Mouse (Mus musculus) heart, embryonic 13.5 days (tissue): Measurements from ENCODE around the gene Greb1. TPM values are rescaled to one million over a fixed set of nuclear protein-coding genes. Genes with fewer than 3 reads are reported as not detected.

Source experiments
- ATAC-seq: fragments of 200-750 bp; cut with Nextera tagmentation; 2 replicates; pipeline ENCODE4 v1.8.0; 2017; ENCODE audit warnings: moderate TSS enrichment; ENCODE audit not compliant: insufficient number of reproducible peaks, low FRiP score, low TSS enrichment; ENCODE audit errors: extremely low read depth
- H3K27ac ChIP-seq: fragments of 300-500 bp; sonication (generic); replicated peaks from 2 replicates; pipeline ENCODE4 v1.5.1; 2015; ENCODE audit warnings: moderate library complexity, mild to moderate bottlenecking, inconsistent platforms
- H3K27me3 ChIP-seq: fragments of 300-500 bp; sonication (generic); replicated peaks from 2 replicates; pipeline ENCODE4 v1.6.1; 2015; ENCODE audit warnings: mild to moderate bottlenecking, inconsistent platforms
- H3K36me3 ChIP-seq: fragments of 300-500 bp; sonication (generic); 2 replicates; pipeline ENCODE4 v1.6.1; 2015; ENCODE audit warnings: mild to moderate bottlenecking, inconsistent platforms
- H3K4me1 ChIP-seq: fragments of 300-500 bp; sonication (generic); 2 replicates; pipeline ENCODE4 v1.6.1; 2015; ENCODE audit warnings: inconsistent platforms
- H3K4me2 ChIP-seq: fragments of 300-500 bp; sonication (generic); 2 replicates; pipeline ENCODE4 v1.6.1; 2015; ENCODE audit warnings: inconsistent platforms, mild to moderate bottlenecking, moderate library complexity
- H3K4me3 ChIP-seq: fragments of 300-500 bp; sonication (generic); 2 replicates; pipeline ENCODE4 v1.5.1; 2015; ENCODE audit warnings: moderate library complexity, mild to moderate bottlenecking, inconsistent platforms
- H3K9ac ChIP-seq: fragments of 300-500 bp; sonication (generic); 2 replicates; pipeline ENCODE4 v1.6.1; 2015; ENCODE audit warnings: inconsistent platforms, mild to moderate bottlenecking, moderate library complexity
- H3K9me3 ChIP-seq: fragments of 300-500 bp; sonication (generic); 2 replicates; pipeline ENCODE4 v1.6.1; 2016; ENCODE audit warnings: inconsistent platforms
- WGBS: fragments of 180-500 bp; shearing (Covaris S2); methylation state at CpG from one replicate; pipeline ENCODE4 v1.1.7; 2015; ENCODE audit warnings: mixed read lengths; 5-methylcytosine and 5-hydroxymethylcytosine counted together
- polyA plus RNA-seq: library from polyadenylated mRNA; unstranded; fragments of >200 nt; fragmentation: Nextera tagmentation; extraction: Ambion mirVana; gene quantifications from 2 replicates; pipeline ENCODE4 v1.2.1, GENCODE M21; 2015

Greb1 gene
- polyA plus RNA-seq, 1 experiment from 2014 or later: 0.44 TPM

DNA sequence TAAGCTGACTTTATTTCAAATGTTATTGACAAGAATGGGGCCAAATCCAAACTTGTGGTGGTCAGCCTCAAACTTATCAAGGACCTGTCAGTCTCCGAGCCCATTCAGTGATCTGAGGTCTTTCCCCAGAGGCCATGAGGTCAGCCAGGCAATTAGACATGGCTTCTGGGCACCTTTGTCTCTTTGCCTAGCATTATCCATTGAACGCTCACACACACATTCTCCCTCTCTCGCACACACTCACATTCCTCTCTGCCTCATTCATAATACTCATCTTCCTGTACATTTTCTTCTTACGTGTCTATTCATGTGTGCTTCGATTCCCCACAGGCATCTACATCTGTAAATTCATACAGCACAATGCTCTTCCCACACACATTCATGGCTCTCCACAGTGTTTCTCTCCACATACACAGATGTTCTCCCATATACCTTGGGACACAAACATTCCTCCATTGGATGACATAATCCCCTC is 3.3 kb upstream of the Greb1 start:
- Histone ChIP-seq H3K4me3 (no peak overlapping the region), H3K9me3 (no peaks in the 10 kb centered on the region), H3K9ac (no peak overlapping the region), H3K4me2 (no peak overlapping the region), H3K27ac (no peak overlapping the region), H3K4me1 (peaks cover 3% of the 10 kb centered on the region; the same call in 1 of the 2 replicates), H3K36me3 (no peaks in the 10 kb centered on the region), H3K27me3 (peaks cover 43% of the 10 kb centered on the region)
- no peak for ATAC-seq
- WGBS: 61% methylated on average over 5 of the region's 5 CpGs

DNA sequence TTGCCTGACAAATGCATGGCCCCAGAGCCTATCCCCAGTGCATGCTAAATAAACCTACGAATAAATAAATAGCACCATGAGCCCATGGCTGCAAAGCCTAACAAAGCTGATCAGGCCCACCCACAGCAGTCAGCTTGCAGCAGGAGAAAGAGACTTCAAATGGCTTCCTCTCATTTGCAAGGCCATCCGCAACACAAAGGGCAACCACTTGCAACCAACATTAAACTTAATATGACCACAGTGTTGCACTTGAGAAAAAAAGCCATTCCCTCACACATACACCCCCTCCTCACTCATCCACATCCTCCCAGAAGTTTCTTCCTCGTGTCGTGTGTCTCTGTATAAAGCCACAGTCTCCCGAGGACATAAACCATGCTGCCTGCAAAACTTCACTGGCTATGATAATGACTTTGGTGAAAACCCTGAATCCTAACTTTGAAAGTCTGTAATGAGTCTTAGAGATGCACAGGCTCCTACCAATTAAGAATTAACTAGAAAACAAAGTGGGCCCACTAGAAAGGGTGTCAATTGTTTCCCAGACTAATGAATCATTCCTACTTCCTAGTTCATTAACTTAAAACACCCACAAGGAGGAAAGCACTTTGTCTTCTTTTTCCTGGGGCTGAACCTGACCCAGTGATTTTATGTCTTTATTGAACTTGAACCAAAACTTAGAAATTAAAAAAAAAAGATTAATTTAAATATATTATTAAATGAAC is 2.7 kb upstream of the Greb1 start:
- no peak for ATAC-seq
- WGBS: 40% methylated on average over 5 of the region's 5 CpGs
- Histone ChIP-seq H3K27ac (no peak overlapping the region), H3K9ac (no peak overlapping the region), H3K4me2 (no peak overlapping the region), H3K4me1 (peaks cover 3% of the 10 kb centered on the region; the same call in 1 of the 2 replicates), H3K27me3 (peaks cover 41% of the 10 kb centered on the region), H3K4me3 (no peak overlapping the region), H3K36me3 (no peaks in the 10 kb centered on the region), H3K9me3 (no peaks in the 10 kb centered on the region)

GRCm38 (mm10) chr12:16800959-16801315 is 251 bp upstream of the Greb1 start:
- no peak overlapping the region for H3K27ac ChIP-seq
- H3K9me3 ChIP-seq: no peaks in the 10 kb centered on the region
- H3K4me2 ChIP-seq: peak overlapping the region; percentile 96
- no peaks in the 10 kb centered on the region for H3K36me3 ChIP-seq
- no peak for ATAC-seq
- peak overlapping the region; percentile 80 for H3K9ac ChIP-seq
- H3K27me3 ChIP-seq: peaks cover 19% of the 10 kb centered on the region
- H3K4me3 ChIP-seq: peak overlapping the region; percentile 65
- peaks cover 3% of the 10 kb centered on the region; the same call in 1 of the 2 replicates for H3K4me1 ChIP-seq
- 2% methylated on average over 12 of the region's 12 CpGs for WGBS

DNA sequence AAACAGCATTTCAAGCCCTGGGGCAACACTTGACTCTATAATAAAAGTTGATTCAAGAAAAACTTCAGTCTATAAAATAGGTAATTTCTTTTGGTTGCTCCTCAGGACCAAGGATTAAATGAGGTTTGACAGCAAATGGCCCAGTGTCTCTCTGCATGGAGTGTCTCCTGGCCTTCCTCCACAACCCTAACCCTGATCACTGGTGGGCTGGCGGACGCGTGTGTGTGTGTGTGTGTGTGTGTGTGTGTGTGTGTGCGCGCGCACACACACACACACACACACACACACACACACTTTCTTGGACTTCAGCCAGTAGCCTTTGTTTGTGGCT is 793 bp downstream of the Greb1 start:
- H3K4me3 ChIP-seq: peak overlapping the region; percentile 65
- no peaks in the 10 kb centered on the region for H3K9me3 ChIP-seq
- H3K4me2 ChIP-seq: peak overlapping the region; percentile 96
- peaks cover 17% of the 10 kb centered on the region for H3K27me3 ChIP-seq
- no peaks in the 10 kb centered on the region for H3K36me3 ChIP-seq
- H3K9ac ChIP-seq: peak overlapping the region; percentile 80
- WGBS: 19% methylated on average over 6 of the region's 6 CpGs
- ATAC-seq: no peak
- H3K27ac ChIP-seq: no peak overlapping the region
- H3K4me1 ChIP-seq: peaks cover 3% of the 10 kb centered on the region; the same call in 1 of the 2 replicates

DNA sequence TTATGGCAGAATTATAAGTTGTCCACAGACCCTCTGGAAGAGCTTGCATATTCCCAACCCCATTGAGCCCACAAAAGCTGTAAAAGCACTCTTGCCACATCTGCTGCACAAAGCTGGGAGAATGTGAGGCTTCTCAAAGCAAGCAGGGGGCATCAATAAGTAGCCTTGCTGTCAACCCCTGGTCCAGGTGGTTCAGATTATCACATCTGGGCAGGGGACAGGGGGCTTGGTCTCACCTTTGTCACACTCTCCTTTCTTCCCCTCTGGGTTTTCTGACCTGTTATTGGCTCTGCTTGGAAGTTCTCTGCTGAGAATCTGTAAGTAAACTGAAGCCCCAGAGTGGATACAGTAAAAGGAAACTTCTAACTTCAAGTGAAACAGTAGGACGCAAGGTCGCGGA is 1.8 kb downstream of the Greb1 start:
- Histone ChIP-seq H3K9ac (no peak overlapping the region), H3K36me3 (no peaks in the 10 kb centered on the region), H3K4me1 (peaks cover 3% of the 10 kb centered on the region; the same call in 1 of the 2 replicates), H3K4me2 (no peak overlapping the region), H3K27ac (no peak overlapping the region), H3K27me3 (peaks cover 17% of the 10 kb centered on the region), H3K9me3 (no peaks in the 10 kb centered on the region), H3K4me3 (no peak overlapping the region)
- 63% methylated on average over 3 of the region's 3 CpGs for WGBS
- no peak for ATAC-seq

- Histone ChIP-seq H3K4me2 (no peak overlapping the region), H3K27ac (no peak overlapping the region), H3K27me3 (peaks cover 9% of the 10 kb centered on the region; the same call in 1 of the 2 replicates), H3K4me1 (no peaks in the 10 kb centered on the region), H3K9me3 (no peaks in the 10 kb centered on the region), H3K4me3 (no peak overlapping the region), H3K9ac (no peak overlapping the region), H3K36me3 (no peaks in the 10 kb centered on the region)
- WGBS: 75% methylated on average over 3 of the region's 3 CpGs
- ATAC-seq: no peak
Observed at GRCm38 (mm10) chr12:16795781-16796180, 4.9 kb downstream of the Greb1 start.

GRCm38 (mm10) chr12:16793371-16793770 is 7.3 kb downstream of the Greb1 start:
- no peak for ATAC-seq
- H3K9ac ChIP-seq: no peak overlapping the region
- 58% methylated on average over 4 of the region's 4 CpGs for WGBS

GRCm38 (mm10) chr12:16790456-16790855 is 10.2 kb downstream of the Greb1 start:
- Histone ChIP-seq H3K9ac (no peak overlapping the region), H3K27me3 (no peaks in the 10 kb centered on the region), H3K36me3 (no peaks in the 10 kb centered on the region), H3K9me3 (no peaks in the 10 kb centered on the region), H3K27ac (no peak overlapping the region), H3K4me3 (no peak overlapping the region), H3K4me1 (no peaks in the 10 kb centered on the region), H3K4me2 (no peak overlapping the region)
- WGBS: 50% methylated on average over 4 of the region's 4 CpGs
- no peak for ATAC-seq

More at GRCm38 (mm10) chr12:16793371-16793770, 7.3 kb downstream of the Greb1 start:
- Histone ChIP-seq H3K4me2 (no peak overlapping the region), H3K36me3 (no peaks in the 10 kb centered on the region), H3K27me3 (no peaks in the 10 kb centered on the region), H3K4me3 (no peak overlapping the region), H3K27ac (no peak overlapping the region), H3K9me3 (no peaks in the 10 kb centered on the region), H3K4me1 (no peaks in the 10 kb centered on the region)

DNA sequence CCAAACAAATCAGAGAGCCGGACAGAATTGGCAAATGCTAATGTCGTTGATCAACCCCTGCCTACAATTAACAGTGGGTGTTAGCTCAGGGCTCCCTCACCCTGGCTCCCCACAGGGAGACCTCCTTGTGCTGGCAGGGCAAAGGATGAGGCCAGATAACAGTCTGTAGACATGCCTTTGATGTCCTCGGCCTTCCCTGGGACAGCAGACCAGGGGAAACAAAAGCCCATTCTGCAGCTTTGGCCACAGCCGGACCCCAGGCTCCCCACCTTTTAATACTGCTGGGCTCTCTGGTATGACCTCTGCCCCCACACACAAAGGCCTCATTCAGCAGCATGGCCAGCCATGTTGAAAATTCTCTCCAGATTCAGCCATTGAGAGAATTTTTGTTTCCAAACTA is 10.9 kb downstream of the Greb1 start:
- Histone ChIP-seq H3K27me3 (no peaks in the 10 kb centered on the region), H3K9me3 (no peaks in the 10 kb centered on the region), H3K27ac (no peak overlapping the region), H3K36me3 (no peaks in the 10 kb centered on the region), H3K9ac (no peak overlapping the region), H3K4me2 (no peak overlapping the region), H3K4me3 (no peak overlapping the region), H3K4me1 (no peaks in the 10 kb centered on the region)
- ATAC-seq: no peak
- WGBS: 26% methylated on average over 4 of the region's 4 CpGs

GRCm38 (mm10) chr12:16789199-16789598 is 11.5 kb downstream of the Greb1 start:
- no peak for ATAC-seq
- Histone ChIP-seq H3K36me3 (no peaks in the 10 kb centered on the region), H3K27me3 (no peaks in the 10 kb centered on the region), H3K4me3 (no peak overlapping the region), H3K4me2 (no peak overlapping the region), H3K27ac (no peak overlapping the region), H3K9me3 (no peaks in the 10 kb centered on the region), H3K4me1 (no peaks in the 10 kb centered on the region), H3K9ac (no peak overlapping the region)
- 45% methylated on average over 1 of the region's 1 CpGs for WGBS

DNA sequence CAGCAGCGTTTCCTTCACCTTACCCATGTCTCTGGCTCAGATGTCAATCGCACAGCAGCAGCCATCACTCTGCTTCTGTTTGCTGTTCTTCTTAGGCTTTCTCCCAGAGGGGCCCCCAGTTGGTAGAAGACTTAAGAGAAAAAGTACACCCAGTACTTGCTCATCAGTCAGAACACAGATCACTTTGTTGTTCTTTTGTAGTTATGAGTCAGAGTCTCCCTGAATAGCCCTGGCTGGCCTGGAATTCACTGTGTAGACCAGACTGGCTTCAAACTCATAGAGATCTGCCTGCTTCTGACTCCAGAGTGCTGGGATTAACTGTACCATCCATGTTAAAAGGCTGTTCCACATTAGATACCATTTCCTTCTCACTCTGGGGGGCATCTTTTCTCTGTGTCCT is 12.1 kb downstream of the Greb1 start:
- H3K4me2 ChIP-seq: no peak overlapping the region
- H3K4me1 ChIP-seq: no peaks in the 10 kb centered on the region
- H3K27me3 ChIP-seq: no peaks in the 10 kb centered on the region
- H3K4me3 ChIP-seq: no peak overlapping the region
- no peaks in the 10 kb centered on the region for H3K9me3 ChIP-seq
- H3K27ac ChIP-seq: no peak overlapping the region
- H3K9ac ChIP-seq: no peak overlapping the region
- ATAC-seq: no peak
- 58% methylated on average over 2 of the region's 2 CpGs for WGBS
- no peaks in the 10 kb centered on the region for H3K36me3 ChIP-seq

- no peaks in the 10 kb centered on the region for H3K9me3 ChIP-seq
- H3K4me1 ChIP-seq: peaks cover 10% of the 10 kb centered on the region
- WGBS: 59% methylated on average over 14 of the region's 14 CpGs
- H3K4me2 ChIP-seq: no peak overlapping the region
- no peak overlapping the region for H3K9ac ChIP-seq
- no peak overlapping the region for H3K27ac ChIP-seq
- no peaks in the 10 kb centered on the region for H3K36me3 ChIP-seq
- no peaks in the 10 kb centered on the region for H3K27me3 ChIP-seq
- no peak for ATAC-seq
- no peak overlapping the region for H3K4me3 ChIP-seq
Observed at GRCm38 (mm10) chr12:16781034-16781746, 19.5 kb downstream of the Greb1 start.
